Mouse (Mus musculus): Measurements from ENCODE around the gene Theg. TPM values are rescaled to one million over a fixed set of nuclear protein-coding genes. Genes with fewer than 3 reads are reported as not detected.

Gene Theg
- polyA plus RNA-seq, 1 experiment from 2014 or later = not detected

DNA sequence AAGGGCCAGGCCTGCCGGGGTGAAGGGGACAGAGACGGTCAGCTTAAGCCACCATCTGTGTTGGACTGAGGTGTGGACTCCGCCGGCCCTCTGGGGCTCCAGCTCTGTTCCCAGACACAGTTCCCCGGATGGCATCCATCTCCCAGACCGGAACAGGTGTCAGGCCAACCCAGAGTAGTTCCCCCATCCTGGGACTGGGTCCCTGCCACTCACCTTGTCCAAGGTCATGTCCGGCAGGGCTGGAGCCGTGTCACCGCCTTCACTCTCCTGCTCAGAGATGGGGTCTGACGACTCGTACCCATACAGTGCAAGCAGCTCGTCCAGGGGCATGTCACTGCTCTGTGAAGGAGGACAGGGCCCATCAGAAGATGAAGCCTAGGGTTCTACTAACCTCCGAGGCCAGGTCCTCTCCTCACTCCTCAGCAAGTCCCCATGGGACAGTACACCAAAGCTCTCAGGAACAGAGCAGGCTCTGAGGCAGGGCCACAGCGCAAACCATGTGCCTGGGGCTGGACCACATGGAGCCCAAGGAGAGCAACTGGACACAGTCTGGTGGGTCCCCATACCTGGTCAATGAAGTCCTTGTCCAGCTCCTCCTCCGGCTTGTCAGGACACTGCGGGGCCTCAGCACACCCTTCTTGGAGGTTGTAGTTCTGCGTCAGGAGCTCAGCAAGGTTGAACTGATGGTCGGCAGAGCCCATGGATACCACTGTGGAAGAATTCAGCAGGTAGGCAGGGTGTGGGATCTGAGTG lies 38.0 kb downstream of the Theg start:
- DNase-seq (ENCODE audit: low spot score) (no peak), ATAC-seq (replicated peaks; ENCODE audit: low FRiP score, low TSS enrichment, low read depth) (no peak)
- H3K36me3 ChIP-seq (ENCODE audit: control insufficient read depth, insufficient read depth, low read length) = peaks cover 62% of the 10 kb centered on the region

DNA sequence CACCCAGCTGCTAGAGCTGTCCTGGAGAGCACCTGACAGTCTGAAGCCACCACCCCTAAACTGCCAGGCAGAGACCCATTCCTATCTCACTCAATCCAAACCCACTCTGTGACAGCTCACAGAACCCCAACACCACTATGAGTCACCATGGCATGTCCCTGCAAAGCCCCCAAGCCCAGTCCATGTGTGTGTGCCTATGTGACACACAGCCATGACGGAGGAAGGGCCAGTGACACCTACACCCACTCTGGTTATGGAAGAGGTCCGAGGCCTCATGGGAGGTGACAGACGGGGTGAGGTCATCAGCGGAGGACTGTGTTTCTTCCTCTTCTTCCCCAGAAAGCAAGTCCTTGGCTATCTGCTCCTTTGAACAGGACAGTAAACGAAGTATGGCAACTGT lies 38.6 kb downstream of the Theg start:
- Histone ChIP-seq H3K9ac (ENCODE audit: low read length) (no peak overlapping the region), H3K4me1 (replicated peaks; ENCODE audit: control insufficient read depth, insufficient read depth, low read length) (peaks cover 13% of the 10 kb centered on the region), H3K4me3 (ENCODE audit: low read depth, low read length) (no peak overlapping the region), H3K36me3 (ENCODE audit: control insufficient read depth, insufficient read depth, low read length) (peaks cover 68% of the 10 kb centered on the region), H3K27ac (ENCODE audit: low read depth) (no peak overlapping the region), H3K9me3 (ENCODE audit: control insufficient read depth, low read length) (no peaks in the 10 kb centered on the region), H3K27me3 (replicated peaks; ENCODE audit: control insufficient read depth, insufficient read depth, low read length) (no peaks in the 10 kb centered on the region), H3K4me2 (ENCODE audit: low read length) (no peak overlapping the region)
- ATAC-seq (replicated peaks; ENCODE audit: low FRiP score, low TSS enrichment, low read depth) (no peak), DNase-seq (ENCODE audit: low spot score) (no peak)
- 90% methylated on average over 5 of the region's 5 CpGs for WGBS

More for the DNA sequence above, 38.0 kb downstream of the Theg start:
- no peak overlapping the region for H3K27ac ChIP-seq (ENCODE audit: low read depth)
- H3K4me3 ChIP-seq (ENCODE audit: low read depth, low read length) = no peak overlapping the region
- no peaks in the 10 kb centered on the region for H3K9me3 ChIP-seq (ENCODE audit: control insufficient read depth, low read length)
- WGBS = 94% methylated on average over 18 of the region's 18 CpGs
- no peak overlapping the region for H3K4me2 ChIP-seq (ENCODE audit: low read length)
- no peak overlapping the region for H3K9ac ChIP-seq (ENCODE audit: low read length)
- H3K4me1 ChIP-seq (replicated peaks; ENCODE audit: control insufficient read depth, insufficient read depth, low read length) = peaks cover 19% of the 10 kb centered on the region
- H3K27me3 ChIP-seq (replicated peaks; ENCODE audit: control insufficient read depth, insufficient read depth, low read length) = no peaks in the 10 kb centered on the region

DNA sequence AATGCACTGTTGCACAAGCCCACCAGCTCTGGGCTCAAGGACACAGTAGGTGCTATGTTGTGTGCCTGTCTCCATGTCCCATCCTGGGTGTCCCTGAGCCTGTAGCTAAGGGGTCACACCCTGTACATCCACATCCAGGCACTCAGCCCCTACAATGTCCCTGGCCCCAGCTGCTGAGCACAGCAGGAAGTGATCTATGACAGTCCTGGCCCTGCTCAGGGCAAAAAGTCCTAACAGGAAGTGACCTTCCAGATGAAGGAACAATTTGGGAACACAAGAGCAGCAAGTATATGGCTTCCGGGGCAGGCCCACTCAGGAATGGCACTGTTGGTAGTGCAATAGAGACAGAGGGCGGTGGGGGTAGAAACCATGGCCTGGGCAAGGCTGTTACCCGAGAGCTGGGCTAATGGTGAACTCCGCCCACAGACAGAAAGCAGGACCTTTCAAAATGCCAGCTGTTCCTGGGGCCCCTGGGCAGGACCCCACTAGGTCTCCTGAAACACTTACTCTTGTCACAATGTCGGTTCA lies 39.9 kb downstream of the Theg start:
- peaks cover 81% of the 10 kb centered on the region for H3K36me3 ChIP-seq (ENCODE audit: control insufficient read depth, insufficient read depth, low read length)
- 73% methylated on average over 5 of the region's 5 CpGs for WGBS
- H3K4me3 ChIP-seq (ENCODE audit: low read depth, low read length) = no peak overlapping the region
- no peak overlapping the region for H3K4me2 ChIP-seq (ENCODE audit: low read length)
- H3K9me3 ChIP-seq (ENCODE audit: control insufficient read depth, low read length) = no peaks in the 10 kb centered on the region
- ATAC-seq (replicated peaks; ENCODE audit: low FRiP score, low TSS enrichment, low read depth) (no peak), DNase-seq (ENCODE audit: low spot score) (no peak)
- H3K27ac ChIP-seq (ENCODE audit: low read depth) = no peak overlapping the region
- 0 out of 2 replicates have a peak, but pooled peaks cover under 1% of the 10 kb centered on the region for H3K4me1 ChIP-seq (replicated peaks; ENCODE audit: control insufficient read depth, insufficient read depth, low read length)
- H3K9ac ChIP-seq (ENCODE audit: low read length) = no peak overlapping the region
- H3K27me3 ChIP-seq (replicated peaks; ENCODE audit: control insufficient read depth, insufficient read depth, low read length) = no peaks in the 10 kb centered on the region

DNA sequence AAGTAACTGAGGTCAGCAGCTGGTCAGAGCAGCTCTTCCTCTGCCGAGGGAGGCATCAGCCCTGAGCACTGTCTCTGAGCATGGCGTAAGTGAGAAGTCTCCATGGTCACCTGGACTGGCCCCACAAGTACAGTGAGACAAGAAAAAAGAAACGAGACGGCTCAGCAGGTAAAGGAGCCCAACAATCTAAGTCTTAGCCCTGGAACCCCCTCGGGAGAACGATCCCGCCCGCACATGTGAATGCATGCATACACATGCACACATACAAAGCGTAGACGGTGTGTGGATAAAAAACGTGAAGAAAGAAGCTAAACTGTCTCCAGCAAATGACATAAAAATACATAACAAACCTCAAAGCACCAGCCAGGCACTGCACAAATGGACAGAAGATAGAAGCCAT lies 40.6 kb downstream of the Theg start:
- no peak overlapping the region for H3K4me3 ChIP-seq (ENCODE audit: low read depth, low read length)
- H3K27me3 ChIP-seq (replicated peaks; ENCODE audit: control insufficient read depth, insufficient read depth, low read length) = no peaks in the 10 kb centered on the region
- H3K4me1 ChIP-seq (replicated peaks; ENCODE audit: control insufficient read depth, insufficient read depth, low read length) = no peaks in the 10 kb centered on the region
- H3K27ac ChIP-seq (ENCODE audit: low read depth) = no peak overlapping the region
- H3K36me3 ChIP-seq (ENCODE audit: control insufficient read depth, insufficient read depth, low read length) = peaks cover 88% of the 10 kb centered on the region
- H3K9me3 ChIP-seq (ENCODE audit: control insufficient read depth, low read length) = no peaks in the 10 kb centered on the region
- whole genome bisulfite sequencing = 93% methylated on average over 11 of the region's 11 CpGs
- no peak overlapping the region for H3K4me2 ChIP-seq (ENCODE audit: low read length)
- no peak overlapping the region for H3K9ac ChIP-seq (ENCODE audit: low read length)
- DNase-seq (ENCODE audit: low spot score) (peak; percentile 43), ATAC-seq (replicated peaks; ENCODE audit: low FRiP score, low TSS enrichment, low read depth) (no peak)

DNA sequence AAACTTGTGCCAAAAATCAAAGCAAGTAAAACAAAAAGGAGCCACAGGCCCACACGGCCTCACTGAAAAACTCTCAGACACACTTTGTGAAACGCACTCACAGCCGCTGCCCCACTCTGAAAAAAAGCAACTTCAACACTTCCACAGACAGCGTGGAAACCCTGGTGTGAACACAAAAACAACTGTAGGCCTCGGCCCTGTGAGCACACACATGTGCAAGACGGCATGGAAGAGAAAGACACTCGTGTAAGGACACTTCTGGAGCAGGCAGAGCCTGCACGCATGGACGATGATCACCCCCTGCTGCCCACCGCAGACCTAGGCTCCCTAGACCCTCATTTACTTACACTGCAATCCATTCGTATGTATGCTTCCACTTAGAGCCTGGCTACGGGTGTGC lies 41.2 kb downstream of the Theg start:
- WGBS = 88% methylated on average over 12 of the region's 12 CpGs
- H3K4me2 ChIP-seq (ENCODE audit: low read length) = no peak overlapping the region
- no peaks in the 10 kb centered on the region for H3K9me3 ChIP-seq (ENCODE audit: control insufficient read depth, low read length)
- no peak overlapping the region for H3K4me3 ChIP-seq (ENCODE audit: low read depth, low read length)
- no peaks in the 10 kb centered on the region for H3K4me1 ChIP-seq (replicated peaks; ENCODE audit: control insufficient read depth, insufficient read depth, low read length)
- DNase-seq (ENCODE audit: low spot score) (peak; percentile 15), ATAC-seq (replicated peaks; ENCODE audit: low FRiP score, low TSS enrichment, low read depth) (no peak)
- H3K27me3 ChIP-seq (replicated peaks; ENCODE audit: control insufficient read depth, insufficient read depth, low read length) = no peaks in the 10 kb centered on the region
- H3K36me3 ChIP-seq (ENCODE audit: control insufficient read depth, insufficient read depth, low read length) = peaks cover 94% of the 10 kb centered on the region
- H3K9ac ChIP-seq (ENCODE audit: low read length) = no peak overlapping the region
- no peak overlapping the region for H3K27ac ChIP-seq (ENCODE audit: low read depth)

DNA sequence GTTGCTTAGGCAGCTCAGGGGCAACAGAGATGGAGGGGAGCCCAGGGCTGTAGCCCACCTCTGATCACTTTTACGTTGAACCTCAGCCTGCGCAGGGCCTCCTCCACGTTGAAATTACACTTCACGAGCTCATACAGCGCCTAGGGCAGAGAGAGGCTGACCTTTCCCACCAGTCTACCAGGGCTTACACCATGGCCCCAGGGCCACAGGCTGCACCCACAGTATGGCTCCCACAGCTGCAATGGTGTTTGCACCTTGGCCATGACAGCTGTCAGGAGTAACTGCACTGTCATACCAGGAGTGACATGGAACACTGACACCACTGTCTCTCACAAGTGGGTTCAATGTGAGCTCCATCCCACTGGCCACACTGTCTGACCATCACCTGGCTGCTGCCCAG lies 42.5 kb downstream of the Theg start:
- H3K27me3 ChIP-seq (replicated peaks; ENCODE audit: control insufficient read depth, insufficient read depth, low read length) = no peaks in the 10 kb centered on the region
- H3K4me1 ChIP-seq (replicated peaks; ENCODE audit: control insufficient read depth, insufficient read depth, low read length) = no peaks in the 10 kb centered on the region
- no peak overlapping the region for H3K4me3 ChIP-seq (ENCODE audit: low read depth, low read length)
- DNase-seq (ENCODE audit: low spot score) = peak; percentile 25
- 91% methylated on average over 5 of the region's 5 CpGs for WGBS
- no peak overlapping the region for H3K9ac ChIP-seq (ENCODE audit: low read length)
- no peak overlapping the region for H3K4me2 ChIP-seq (ENCODE audit: low read length)
- H3K9me3 ChIP-seq (ENCODE audit: control insufficient read depth, low read length) = no peaks in the 10 kb centered on the region
- H3K27ac ChIP-seq (ENCODE audit: low read depth) = no peak overlapping the region
- no peak for ATAC-seq (replicated peaks; ENCODE audit: low FRiP score, low TSS enrichment, low read depth)
- peaks cover 99% of the 10 kb centered on the region for H3K36me3 ChIP-seq (ENCODE audit: control insufficient read depth, insufficient read depth, low read length)

DNA sequence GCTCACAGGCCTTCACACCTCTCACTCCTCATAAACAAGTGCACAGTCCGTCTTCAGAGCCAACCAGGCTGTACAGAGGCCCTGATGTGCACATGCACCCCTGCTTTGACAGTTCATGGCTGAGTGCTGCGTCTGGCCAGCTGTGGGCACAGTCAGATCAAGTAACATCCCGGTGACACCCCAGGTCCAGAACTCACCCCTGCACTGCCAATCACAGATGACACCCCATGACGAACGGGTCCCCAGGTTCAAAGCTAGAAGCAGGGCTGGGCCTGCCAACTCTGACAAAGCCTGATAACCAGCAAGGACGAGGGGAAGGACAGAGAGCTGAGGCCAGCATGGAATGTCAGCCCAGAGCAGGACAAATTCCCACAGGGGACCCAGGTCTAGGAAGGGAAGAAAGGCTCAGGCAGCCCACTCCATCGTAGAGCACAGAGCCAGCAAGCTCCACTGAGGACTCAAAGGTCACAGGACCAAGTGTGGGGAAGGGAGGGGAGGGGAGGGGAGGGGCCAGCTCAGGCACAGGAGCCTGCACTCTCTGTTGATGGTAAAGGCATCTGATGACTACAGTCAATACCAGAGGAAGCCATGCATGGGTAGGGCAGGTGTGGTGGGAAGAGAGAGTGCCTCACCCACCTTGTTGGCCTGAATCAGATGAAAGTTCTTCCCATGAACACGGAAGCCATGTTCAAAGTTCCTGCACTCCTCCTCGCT lies 43.1 kb downstream of the Theg start:
- Histone ChIP-seq H3K36me3 (ENCODE audit: control insufficient read depth, insufficient read depth, low read length) (peaks cover 99% of the 10 kb centered on the region), H3K4me3 (ENCODE audit: low read depth, low read length) (no peak overlapping the region), H3K9ac (ENCODE audit: low read length) (no peak overlapping the region), H3K9me3 (ENCODE audit: control insufficient read depth, low read length) (no peaks in the 10 kb centered on the region), H3K27ac (ENCODE audit: low read depth) (no peak overlapping the region), H3K4me1 (replicated peaks; ENCODE audit: control insufficient read depth, insufficient read depth, low read length) (no peaks in the 10 kb centered on the region), H3K4me2 (ENCODE audit: low read length) (no peak overlapping the region), H3K27me3 (replicated peaks; ENCODE audit: control insufficient read depth, insufficient read depth, low read length) (no peaks in the 10 kb centered on the region)
- DNase-seq (ENCODE audit: low spot score) = peak; percentile 36
- WGBS = 81% methylated on average over 9 of the region's 9 CpGs
- ATAC-seq (replicated peaks; ENCODE audit: low FRiP score, low TSS enrichment, low read depth) = no peak

DNA sequence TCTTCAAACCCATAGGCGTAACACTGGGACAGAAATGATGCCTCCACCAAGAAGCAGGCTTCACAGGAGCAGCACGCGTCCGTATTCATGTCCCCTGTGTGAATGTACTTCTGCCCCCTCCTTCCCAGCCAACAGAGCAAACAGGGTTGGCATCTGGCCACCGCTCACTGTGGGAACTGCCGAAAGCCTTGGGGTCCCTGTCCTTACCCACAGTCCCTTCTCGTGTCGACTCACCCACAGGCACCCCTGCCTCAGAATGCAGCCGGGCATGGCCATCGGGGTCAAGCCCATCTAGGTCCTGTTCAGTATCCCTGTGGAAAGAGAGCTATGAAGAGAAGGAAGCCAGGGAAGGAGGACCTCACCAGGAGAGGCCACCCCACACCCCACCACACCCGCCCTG lies 45.0 kb downstream of the Theg start:
- DNase-seq (ENCODE audit: low spot score) (peak; percentile 45), ATAC-seq (replicated peaks; ENCODE audit: low FRiP score, low TSS enrichment, low read depth) (no peak)
- H3K9ac ChIP-seq (ENCODE audit: low read length) = no peak overlapping the region
- H3K4me2 ChIP-seq (ENCODE audit: low read length) = no peak overlapping the region
- 94% methylated on average over 11 of the region's 11 CpGs for WGBS
- H3K27me3 ChIP-seq (replicated peaks; ENCODE audit: control insufficient read depth, insufficient read depth, low read length) = no peaks in the 10 kb centered on the region
- H3K4me1 ChIP-seq (replicated peaks; ENCODE audit: control insufficient read depth, insufficient read depth, low read length) = no peaks in the 10 kb centered on the region
- H3K36me3 ChIP-seq (ENCODE audit: control insufficient read depth, insufficient read depth, low read length) = peaks cover 95% of the 10 kb centered on the region
- H3K9me3 ChIP-seq (ENCODE audit: control insufficient read depth, low read length) = no peaks in the 10 kb centered on the region
- no peak overlapping the region for H3K27ac ChIP-seq (ENCODE audit: low read depth)
- no peak overlapping the region for H3K4me3 ChIP-seq (ENCODE audit: low read depth, low read length)
